Mouse (Mus musculus) heart, postnatal 0 days (tissue): ENCODE data around the gene Rrn3.

ENCODE experiments used
- CTCF ChIP-seq: IDR thresholded peaks from 2 replicates; pipeline ENCODE4 v1.5.1; 2016; ENCODE audit warnings: antibody characterized with exemption, control low read depth, low read depth
- EP300 ChIP-seq: IDR thresholded peaks from 2 replicates; pipeline ENCODE4 v1.6.1; 2016; ENCODE audit warnings: antibody characterized with exemption, low read depth

GRCm38 (mm10) chr16:13851446-13851845, 70.9 kb downstream of the Rrn3 start:
- TF ChIP-seq EP300 = no peak
- TF ChIP-seq CTCF = no peak
